Mouse (Mus musculus) thymus, postnatal 10 days (tissue): Measurements from ENCODE around the gene Tmem200b.

ENCODE experiments used
- DNase-seq, 2 experiments: peaks; one replicate each; pipeline ENCODE4 v3.0.0; 2021; ENCODE audit warnings: low spot score in 2 of 2

Gene Tmem200b

DNA sequence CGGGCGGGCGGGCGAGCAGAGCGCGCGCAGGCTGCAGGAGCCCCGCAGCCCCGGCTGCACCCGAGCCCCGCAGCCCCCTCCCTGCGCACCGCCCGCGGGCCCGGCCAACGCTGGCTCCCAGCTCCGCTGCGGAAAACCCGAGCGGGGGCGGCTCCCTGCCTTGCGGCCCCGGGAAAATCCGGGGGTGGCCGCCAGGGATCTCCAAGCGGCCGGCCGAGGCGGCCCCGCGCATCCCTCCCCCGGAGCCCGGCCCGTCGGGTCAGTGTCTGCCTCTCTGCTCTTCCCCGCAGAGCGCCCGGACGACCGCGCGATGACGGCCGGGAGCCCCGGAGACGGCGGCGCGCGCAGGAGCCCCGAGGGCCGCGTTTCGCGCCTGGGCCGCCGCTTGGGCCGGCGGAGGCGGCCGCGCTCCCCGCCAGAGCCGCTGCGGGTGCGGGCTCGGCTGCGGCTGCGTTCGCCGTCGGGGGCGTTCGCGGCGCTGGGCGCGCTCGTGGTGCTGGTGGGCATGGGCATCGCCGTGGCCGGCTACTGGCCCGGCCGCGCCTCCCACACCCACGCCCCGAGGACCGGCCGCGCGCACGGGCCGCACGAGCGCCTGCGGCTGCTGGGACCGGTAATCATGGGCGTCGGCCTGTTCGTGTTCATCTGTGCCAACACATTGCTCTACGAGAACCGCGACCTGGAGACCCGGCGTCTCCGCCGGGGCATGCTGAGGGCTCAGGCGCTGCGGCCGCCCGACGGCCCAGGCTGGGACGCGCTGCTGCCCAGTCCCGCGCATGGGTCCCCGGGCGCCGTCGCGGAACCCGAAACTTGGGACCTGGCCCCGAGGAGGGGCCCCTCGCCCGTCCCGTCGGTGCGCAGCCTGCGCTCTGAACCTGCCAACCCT is at the start of gene Tmem200b:
Tmem200b (plus strand) TSS at position 311 of the 886 bp plus-strand sequence.
- no peak for DNase-seq

DNA sequence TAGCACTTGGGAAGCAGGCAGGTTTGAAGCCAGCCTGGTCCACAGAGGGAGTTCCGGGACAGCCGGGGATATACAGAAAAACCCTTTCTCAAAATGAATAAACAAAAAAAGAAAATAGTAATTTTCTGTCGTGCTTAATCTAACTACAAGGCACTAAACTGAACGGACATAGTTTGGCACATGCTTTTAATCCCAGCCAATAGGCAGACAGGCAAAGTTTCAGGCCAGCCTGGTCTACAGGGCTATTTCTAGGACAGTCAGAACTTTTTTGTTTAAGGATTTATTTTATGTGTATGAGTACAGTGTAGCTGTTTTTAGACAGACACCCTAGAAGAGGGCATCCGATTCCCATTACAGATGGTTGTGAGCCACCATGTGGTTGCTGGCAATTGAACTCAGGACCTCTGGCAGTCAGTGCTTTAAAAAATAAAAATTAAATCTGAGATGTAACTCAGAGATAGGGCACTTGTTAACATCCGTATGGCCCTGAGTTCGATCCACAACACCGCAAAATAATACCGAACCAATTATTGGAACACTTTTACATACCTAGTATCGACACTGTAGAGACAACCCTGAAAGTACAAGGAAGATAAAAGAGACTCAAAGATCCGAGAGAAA is 48.8 kb upstream of the Tmem200b start:
- no peak for DNase-seq

DNA sequence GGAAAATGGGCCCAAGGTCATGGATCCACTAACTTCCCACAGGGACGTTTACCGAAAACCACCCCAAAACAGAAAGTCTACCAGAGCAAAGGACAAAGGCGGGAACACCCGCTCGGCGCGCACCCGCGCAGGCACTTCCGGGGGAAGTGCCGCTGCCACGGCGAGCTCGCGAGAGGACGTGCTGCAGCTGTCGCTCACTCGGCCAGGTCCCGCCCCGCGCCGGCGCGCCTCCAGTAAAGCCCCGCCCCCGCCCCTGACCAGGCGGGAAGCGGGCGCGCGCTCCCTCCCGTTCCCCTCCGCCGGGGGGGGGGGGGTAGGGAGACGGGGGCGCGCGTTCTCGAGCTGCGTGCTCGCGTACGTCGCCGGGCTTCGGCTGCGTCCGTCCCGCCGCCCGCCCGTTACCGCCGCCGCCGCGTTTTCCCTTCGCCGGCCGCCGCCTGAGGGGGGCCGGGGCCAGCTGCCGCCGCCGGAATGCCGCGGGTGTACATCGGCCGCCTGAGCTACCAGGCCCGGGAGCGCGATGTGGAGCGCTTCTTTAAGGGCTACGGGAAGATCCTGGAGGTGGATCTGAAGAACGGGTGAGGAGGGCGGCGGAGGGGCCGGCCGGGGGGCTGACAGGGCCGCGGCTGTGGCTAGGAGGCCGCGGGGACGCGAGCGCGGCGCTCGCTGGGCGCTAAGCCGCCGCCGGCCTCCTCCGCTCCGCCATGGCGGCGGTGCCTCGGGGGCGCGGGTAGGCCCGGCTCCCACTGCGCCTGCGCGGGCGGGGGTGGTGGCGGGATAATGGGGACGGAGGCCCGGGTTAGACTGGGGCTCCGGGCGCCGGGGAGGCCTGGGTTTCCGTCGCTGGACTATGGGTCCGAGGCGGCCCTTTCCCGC is 48.0 kb upstream of the Tmem200b start, which contains the start of gene Srsf4:
Srsf4 (plus strand) TSS at position 325 of the 876 bp plus-strand sequence.
- DNase-seq: peak; percentile 91 to 94

DNA sequence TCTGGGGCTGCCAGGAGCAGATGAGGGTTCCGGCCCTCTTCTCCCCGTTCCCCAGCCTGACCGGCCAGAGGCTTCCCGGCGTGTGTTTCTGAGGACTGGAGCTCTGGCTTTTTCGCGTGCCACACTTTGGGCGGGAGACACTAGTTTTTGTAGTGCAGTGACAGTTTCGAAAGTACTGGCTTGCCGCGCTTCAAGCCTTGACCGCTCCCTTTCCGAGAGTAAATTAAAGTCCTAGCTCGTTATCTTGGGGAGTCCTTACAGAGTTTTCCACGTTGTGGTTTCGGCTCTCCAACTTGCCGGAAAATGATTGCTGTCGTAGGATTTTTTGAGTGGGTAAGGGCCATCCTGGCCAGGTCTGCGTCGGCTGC is 47.4 kb upstream of the Tmem200b start:
- DNase-seq: no peak

DNA sequence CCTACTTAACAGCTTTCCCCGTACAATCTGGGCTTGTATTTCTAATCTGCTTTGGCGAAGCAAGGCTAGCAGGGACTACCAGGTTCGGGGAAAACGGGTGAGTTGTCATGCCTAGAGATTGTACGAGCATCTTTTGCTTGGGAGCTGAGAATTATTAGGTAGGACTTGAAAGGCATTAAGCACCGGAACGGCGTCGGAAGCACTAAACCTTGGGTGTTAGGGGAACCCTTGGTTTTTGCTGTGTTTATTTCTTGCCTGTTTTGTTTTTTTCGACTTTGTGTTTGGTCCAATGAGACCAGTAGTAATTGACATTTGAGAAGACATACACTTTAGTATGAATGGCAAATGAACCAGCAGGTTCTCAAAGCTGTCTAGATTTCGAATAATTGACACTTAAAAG is 47.0 kb upstream of the Tmem200b start:
- no peak for DNase-seq

DNA sequence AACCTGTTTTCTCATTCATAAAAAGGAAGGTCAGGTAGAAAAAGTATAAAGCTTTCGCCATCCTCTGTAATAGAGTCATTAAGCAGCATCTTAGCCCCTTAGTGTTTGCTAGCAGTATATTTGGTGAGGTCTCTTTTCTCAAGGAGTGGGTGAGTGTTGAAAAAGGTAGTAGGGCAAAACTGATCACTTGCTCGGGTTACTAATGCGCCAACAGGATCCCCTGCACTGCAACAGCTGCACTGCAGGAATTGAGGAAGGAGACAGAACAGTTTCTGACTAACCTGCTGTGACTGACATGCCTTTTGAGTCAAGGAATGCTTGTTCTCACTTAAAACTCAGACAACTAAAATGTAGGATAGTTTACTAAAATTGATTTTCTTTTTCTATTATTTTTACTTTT is 46.3 kb upstream of the Tmem200b start:
- no peak for DNase-seq

DNA sequence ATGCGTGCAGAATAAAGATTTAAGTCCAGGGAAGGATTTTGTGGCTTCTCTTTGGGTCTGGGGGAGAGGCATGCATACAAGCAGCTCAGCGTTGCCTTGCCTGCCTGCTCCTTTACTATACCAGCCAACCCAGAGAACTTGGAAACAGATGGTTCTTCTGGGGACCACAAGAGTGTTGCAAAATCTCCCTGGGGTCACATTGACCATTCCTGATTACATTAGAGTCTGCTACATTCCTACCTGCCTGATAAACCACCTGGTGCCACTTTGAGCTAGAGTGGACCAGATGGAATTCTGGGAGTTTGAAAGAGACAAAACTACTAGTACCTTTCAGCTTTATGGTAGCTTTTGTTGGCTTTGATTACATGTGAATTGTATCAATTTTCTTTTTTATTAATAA is 44.7 kb upstream of the Tmem200b start:
- DNase-seq: no peak

DNA sequence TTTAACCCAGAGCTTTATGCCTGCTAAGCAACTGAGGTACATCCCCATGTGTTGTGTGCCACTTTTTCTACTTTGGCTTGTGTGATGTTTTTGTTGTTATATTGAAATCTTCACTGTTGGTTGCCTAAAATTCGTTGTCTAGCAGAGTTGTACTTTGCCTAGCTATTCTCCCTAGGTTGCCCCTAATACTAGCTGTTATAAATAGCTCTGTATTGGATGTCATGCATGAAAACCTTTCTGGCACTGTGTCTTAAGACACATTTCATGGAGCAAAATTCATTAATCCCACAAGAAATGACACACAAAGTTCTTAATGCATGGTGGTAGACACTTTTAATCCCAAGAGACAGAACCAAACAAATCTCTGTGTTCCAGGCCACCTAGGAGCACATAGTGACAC is 41.9 kb upstream of the Tmem200b start:
- DNase-seq: no peak

DNA sequence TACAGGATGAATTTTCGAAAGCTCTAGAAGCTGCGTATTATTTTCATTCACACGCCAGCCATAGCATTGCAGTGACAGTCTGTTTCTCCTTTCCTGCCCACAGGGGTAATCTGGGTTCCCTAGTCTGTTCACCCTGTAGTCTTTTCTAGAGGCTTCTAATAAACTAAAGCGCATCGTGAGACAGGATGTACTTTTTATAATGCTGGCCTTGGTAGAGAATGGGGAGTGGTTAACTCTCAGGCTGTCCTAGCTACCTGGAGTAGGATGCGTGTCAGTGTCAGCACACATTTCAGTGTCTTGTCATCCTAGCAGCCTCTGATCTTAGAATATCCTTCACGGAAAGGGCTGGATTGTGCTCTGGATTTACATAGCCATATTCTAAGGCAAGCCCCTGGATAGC is 40.3 kb upstream of the Tmem200b start:
- no peak for DNase-seq

DNA sequence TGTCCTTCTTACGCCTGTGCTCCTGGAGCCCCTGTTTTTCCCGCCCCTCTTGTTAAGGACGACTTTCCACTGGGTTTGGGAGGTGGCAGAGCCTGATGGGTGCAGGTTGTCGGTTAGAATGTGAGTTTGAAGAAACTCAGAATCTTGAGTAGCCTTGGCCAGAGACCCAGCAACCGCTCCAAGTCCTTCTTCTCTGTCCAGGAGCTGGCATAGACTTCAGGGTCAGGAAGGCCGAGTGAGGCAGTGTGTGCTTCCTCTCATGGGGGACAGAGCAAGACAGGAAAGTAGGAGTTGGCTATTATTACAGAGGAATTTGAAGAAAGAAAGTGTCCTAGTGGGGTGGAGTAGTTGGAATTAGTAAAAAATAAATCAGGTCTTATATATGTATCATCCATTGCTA is 38.0 kb upstream of the Tmem200b start:
- DNase-seq: no peak

DNA sequence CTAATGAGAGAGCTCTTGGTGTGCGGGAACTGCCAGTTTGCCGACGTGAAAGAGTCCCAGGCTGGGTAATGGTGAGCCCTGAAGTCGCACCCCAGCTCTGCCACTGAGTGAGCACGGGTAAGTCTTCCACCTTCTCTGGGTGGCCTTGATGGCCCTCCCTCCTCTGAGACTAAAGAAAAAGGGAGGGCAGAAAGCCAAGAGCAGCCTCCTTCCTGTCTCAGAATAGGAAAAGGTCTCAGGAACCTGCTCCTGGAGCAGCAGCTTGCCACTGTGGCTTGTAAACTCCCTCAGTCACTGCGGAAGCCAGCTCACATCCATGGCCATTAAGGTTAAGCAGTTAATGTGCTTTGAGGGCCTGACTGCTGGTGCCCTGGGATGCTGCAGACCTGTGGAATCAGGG is 36.2 kb upstream of the Tmem200b start:
- DNase-seq: no peak

DNA sequence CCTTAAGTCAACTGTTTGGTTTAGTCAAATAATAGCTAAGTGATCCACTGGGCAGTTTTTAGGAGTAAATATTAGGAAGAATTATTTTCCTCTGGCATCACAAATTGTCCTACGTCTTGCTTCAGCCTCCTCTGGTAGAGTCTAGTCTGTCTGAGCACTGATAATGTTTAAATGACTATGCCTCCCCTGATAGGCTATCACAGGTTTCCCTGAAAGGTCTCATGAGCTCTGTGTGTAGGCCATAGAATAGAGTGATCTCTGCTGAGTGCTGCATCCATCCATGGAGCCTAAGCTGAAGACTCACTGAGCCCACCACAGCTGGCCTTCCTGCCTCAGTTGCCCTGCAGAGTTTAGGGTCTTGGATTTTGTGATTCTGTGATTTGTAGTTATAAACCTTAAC is 33.0 kb upstream of the Tmem200b start:
- no peak for DNase-seq

DNA sequence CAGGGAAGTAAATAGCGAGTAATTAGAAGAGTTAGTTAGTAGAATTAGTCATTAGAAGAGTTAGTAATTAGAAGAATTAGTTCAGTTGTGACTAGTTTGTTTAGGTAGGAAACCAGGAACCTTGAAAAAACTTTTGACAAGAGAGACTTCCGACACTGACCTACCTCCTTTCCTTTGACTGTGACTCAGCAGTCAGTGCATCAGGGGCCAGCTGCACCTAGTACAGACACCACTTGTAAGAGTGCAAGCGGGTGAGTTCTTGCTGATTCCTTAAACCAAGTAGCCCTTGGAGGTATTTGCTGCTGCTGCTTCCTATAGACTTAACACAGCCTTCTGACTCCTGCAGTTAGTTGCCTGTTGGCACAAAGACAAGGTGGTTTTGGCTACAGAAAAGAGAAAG is 30.9 kb upstream of the Tmem200b start:
- no peak for DNase-seq

DNA sequence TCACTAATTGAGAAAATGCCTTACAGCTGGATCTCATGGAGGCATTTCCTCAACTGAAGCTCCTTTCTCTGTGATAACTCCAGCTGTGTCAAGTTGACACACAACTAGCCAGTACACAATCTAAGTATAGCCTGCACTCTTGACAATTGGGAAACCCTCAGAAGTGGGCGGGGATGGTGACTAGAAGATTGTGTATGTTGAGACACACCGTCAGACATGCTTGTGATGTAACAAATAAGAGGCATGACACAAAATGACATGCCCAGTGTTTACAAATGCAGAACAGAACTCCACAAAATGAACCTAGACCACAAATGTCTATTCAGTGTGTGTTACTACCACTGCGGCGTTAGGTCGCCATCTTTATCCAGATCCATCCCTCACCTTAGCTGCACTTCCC is 24.5 kb upstream of the Tmem200b start:
- DNase-seq: no peak

DNA sequence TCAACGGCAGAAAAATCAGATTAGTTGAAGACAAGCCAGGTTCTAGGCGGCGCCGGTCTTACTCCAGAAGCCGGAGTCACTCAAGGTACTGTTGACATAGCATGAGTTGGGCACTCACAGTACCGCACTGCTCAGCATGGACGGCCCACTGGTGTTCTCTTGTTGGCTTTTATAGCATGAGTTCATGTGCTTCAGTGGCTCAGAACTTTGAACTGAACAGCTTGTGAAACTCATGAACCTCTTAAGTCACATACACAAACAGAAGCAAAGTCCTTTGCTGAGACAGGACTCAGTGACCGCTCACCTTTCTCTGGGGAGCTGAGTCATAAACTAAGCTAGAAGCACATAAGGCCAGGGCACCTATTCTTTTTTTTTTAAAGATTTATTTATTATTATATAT is 23.8 kb upstream of the Tmem200b start:
- DNase-seq: no peak

DNA sequence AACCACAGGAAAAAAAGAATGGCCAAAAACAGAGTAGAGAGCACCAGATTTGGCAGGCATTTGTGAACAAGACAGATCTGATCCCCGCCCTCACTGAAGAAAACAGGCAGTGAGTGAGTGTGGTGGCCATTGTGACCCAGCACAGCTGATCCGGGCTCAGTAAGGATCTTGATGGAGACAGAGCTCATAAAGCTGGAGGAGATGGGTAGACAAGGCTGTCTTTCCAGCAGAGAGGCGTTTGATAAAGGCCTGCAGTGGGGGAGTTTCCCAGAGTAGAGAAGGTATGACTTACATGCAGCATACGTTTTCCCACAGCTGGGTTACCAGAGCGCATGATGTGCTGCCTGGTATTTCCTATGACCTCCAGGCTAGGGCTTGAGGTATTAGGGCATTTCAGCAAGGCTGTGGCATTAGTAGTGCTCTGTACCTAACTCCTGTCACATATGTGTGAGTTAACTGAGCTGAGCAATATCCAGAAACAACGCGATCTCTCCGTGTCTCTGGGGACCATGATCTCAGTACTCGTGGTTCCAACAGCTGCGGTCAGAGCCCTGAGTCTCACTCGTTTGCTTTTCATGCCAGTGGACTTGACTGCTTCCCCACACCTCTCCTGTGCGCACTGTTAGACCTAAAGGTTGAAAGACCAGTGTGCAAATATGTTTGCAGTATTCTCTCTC is 22.9 kb upstream of the Tmem200b start:
- no peak for DNase-seq

DNA sequence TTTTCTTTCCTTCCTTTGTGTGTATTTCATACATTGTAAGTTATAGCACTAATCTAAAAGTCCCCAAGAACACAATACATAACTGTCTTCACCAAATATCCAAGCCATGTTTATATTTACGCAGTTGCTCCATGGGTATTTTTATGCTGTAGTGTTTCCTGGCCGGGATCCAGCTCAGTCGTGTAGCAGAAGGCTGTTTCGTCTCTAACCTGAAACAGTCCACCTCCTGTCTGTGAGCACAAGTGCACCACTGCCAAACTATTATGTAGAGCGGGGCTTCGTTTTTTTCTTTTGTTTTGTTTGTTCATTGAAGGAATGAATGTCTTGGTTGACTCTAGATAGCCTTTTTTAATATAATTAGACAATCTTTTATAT is 22.4 kb upstream of the Tmem200b start:
- no peak for DNase-seq

DNA sequence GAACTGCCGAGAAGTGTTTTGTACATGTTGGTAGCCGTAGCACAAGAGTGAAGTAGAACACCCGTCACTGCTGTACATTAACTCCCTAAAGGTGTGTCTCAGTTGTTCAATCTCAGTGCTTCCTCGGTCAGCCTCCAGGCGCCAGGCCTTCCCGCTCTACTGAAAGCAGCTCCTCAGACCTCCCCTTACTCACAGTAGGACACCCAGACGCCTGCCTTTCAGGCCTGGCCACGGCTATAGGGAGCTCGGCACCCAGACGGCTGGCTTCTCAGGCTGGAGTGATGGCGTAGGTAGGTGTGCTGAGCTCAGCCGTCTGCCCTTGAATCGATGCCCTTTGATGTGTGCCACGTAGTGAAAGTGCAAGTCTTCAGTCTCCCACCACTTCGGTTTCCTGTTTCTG is 20.5 kb upstream of the Tmem200b start:
- no peak for DNase-seq

DNA sequence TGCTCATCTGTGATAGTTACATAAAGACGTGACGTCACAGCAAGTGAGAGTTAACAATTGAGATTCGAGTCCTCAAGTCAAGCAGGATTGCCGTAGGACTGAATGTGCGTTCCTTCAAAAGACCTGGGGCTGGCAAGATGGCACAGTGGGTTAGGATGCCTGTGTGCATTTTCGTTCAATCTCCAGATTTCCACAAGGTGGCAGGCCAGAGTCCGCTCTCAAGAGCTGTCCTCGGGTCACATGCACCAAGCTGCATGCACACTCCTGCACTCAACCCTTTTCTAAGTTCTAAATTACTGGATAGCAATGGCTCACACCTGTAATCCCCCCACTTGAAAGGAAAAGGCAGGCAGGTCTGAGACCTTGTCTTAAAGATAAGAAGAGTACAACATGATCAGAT is 17.1 kb upstream of the Tmem200b start:
- peak in 1 of 2 experiments; percentile 43 for DNase-seq

DNA sequence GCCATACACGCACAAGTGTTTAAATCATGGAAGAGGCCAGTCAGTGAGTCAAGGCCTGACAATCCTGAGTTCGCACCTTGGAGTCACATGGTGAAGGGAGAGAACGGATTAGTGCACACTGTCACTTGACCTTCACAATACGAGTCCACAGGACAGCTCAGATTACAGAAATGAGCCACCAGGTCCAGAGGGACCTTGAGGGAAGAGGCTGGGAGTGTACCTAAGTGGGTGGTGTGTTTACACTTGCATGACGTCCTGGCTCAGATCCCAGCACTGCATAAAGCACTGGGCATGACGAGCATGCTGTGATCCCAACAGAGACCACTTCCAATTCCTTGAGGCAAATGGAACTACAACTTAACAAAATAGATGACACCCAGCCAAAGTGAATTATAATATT is 15.1 kb upstream of the Tmem200b start:
- DNase-seq: no peak

DNA sequence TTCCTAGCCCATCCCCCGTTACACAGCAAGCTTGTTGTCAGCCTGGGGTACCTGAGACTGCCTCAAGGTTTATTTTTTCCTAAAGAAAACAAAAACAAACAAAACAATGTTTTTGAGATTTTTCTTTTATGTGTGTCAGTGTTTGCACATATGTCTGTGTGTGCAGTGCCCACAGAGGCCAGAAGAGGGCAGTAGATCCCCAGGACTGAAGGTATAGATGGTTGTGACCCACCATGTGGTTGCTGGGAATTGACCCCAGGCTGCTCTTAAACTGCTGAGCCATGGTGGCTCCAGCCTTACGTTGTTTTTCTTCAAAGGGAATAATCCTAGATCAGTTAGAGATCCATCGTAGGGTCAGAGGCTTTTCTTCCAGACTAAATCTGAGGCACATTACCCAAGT is 13.7 kb upstream of the Tmem200b start:
- DNase-seq: no peak
